Mouse (Mus musculus): Measurements from ENCODE around the gene Mob1a.

Mob1a gene

GRCm38 (mm10) chr6:83325525-83326393, at the start of gene Mob1a, which contains the start of gene Mthfd2:
Gene Mob1a, plus strand, starts transcription at chr6:83326016.
Gene Mthfd2, minus strand, starts transcription at chr6:83325908.
- in situ Hi-C loops (cut with MboI): no loop called here

- in situ Hi-C loops (cut with MboI): no loop called here
These were observed 48.7 kb upstream of the Mob1a start for GRCm38 (mm10) chr6:83277151-83277550.

- in situ Hi-C loops (cut with MboI): no loop called here
These were observed 46.9 kb upstream of the Mob1a start for GRCm38 (mm10) chr6:83278881-83279280.

- in situ Hi-C loops (cut with MboI): no loop called here
These were observed 45.4 kb upstream of the Mob1a start for GRCm38 (mm10) chr6:83280256-83280955.

- in situ Hi-C loops (cut with MboI): no loop called here
These were observed 25.2 kb upstream of the Mob1a start for GRCm38 (mm10) chr6:83300447-83301229.

GRCm38 (mm10) chr6:83301294-83301693, 24.5 kb upstream of the Mob1a start:
- in situ Hi-C loops (cut with MboI): no loop called here

- in situ Hi-C loops (cut with MboI): no loop called here
These were observed 23.6 kb upstream of the Mob1a start for GRCm38 (mm10) chr6:83302264-83302663.

- in situ Hi-C loops (cut with MboI): no loop called here
These were observed 16.8 kb upstream of the Mob1a start for GRCm38 (mm10) chr6:83309017-83309416.

- in situ Hi-C loops (cut with MboI): no loop called here
These were observed 14.6 kb upstream of the Mob1a start for GRCm38 (mm10) chr6:83311206-83311605.

GRCm38 (mm10) chr6:83312021-83312420, 13.8 kb upstream of the Mob1a start:
- in situ Hi-C loops (cut with MboI): no loop called here

- in situ Hi-C loops (cut with MboI): no loop called here
These were observed 13.3 kb upstream of the Mob1a start for GRCm38 (mm10) chr6:83312514-83312913.

- in situ Hi-C loops (cut with MboI): no loop called here
These were observed 10.5 kb upstream of the Mob1a start for GRCm38 (mm10) chr6:83315293-83315692.

- in situ Hi-C loops (cut with MboI): no loop called here
These were observed 9.8 kb upstream of the Mob1a start for GRCm38 (mm10) chr6:83316022-83316421.

GRCm38 (mm10) chr6:83317108-83317741, 8.6 kb upstream of the Mob1a start:
- in situ Hi-C loops (cut with MboI): no loop called here

GRCm38 (mm10) chr6:83321927-83322326, 3.9 kb upstream of the Mob1a start:
- in situ Hi-C loops (cut with MboI): no loop called here

- in situ Hi-C loops (cut with MboI): no loop called here
These were observed 3.0 kb upstream of the Mob1a start for GRCm38 (mm10) chr6:83322794-83323193.

GRCm38 (mm10) chr6:83323652-83324419, 2.0 kb upstream of the Mob1a start:
- in situ Hi-C loops (cut with MboI): no loop called here

GRCm38 (mm10) chr6:83326394-83326736, 549 bp downstream of the Mob1a start:
- in situ Hi-C loops (cut with MboI): no loop called here

GRCm38 (mm10) chr6:83326761-83327160, 945 bp downstream of the Mob1a start:
- in situ Hi-C loops (cut with MboI): no loop called here

- in situ Hi-C loops (cut with MboI): no loop called here
These were observed 1.9 kb downstream of the Mob1a start for GRCm38 (mm10) chr6:83327591-83328190.

- in situ Hi-C loops (cut with MboI): no loop called here
These were observed 15.6 kb downstream of the Mob1a start for GRCm38 (mm10) chr6:83341387-83341786.
